Mouse (Mus musculus) brain, adult 2 months (tissue): ENCODE measurements at regions not wholly inside any gene's neighbourhood (a gene's known extent, or its start where the extent isn't known, plus 50 kb on each side); places are given as distances from the start of the nearest gene placed in this dataset.

Experiments
- DNase-seq: peaks from one replicate; pipeline ENCODE4 v3.0.0; 2011; ENCODE audit warnings: low read depth, low spot score

DNA sequence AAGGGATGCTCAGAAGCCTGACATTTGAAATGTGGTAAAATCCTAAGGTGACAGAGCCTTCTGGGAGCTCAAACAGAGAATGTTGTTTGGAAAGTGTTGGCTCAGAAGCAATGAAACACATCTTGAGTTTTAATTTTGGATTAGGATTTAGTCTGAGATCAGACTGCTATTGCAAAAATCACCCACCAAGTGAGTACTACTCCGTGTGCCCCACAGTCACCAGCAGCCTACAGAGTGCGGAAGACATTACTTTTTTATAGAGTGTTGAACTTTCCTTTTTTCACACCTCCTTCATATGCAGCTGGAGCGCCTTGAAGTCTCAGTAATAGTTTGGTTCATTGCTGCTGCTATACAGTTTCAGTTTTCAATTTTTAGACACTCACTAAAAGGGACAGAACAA, 805.1 kb upstream of the Pcdh17 start:
- DNase-seq: peak; percentile 85

DNA sequence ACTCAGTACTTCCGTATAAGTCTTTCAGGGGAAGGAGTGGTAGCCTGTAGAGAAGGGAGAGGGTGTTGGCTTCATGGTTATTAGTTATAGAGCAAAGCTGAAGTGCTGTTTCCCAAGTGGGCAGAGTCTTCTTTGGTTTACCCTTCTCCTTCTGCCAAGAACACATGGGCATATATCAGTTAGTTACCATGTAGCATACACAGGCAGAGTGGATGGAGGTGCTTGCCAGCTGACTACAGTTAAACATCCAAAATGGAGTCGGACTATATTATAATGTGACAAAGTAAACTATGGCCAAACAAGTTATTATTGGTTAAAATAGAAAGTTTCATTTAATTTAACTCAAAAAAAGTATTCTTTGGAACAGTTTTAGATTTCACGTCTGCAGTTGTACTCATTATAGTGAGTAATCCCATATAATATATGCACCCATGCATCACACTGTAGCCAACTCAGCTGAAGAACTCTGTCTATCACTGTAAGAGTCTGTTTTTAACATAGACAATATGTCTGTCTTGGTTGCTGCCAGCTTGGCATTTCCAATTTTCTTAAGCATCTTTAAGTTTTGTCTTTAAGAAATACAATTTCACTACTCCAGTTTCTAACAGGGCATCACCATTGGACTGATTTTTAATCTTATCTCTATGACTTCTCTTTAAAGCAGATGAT, 803.4 kb upstream of the Pcdh17 start:
- peak; percentile 61 for DNase-seq

DNA sequence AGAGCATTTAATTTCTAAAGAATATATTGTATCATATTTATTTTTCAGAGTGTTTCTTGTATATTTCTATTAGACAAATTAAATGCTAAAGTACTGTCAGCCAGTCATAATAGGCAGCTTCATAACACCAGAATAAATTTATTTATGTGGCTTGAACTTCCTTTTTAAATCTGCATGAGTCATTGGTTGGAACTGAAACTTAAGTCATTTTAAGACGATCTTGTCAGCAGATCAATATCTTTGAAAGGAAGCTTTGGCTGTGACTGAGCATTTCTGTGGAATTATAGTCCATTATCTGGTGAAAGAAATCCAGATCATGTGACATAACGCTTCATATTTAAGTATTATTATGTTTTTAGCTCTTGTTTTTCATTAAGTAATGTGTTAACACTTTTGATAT, 794.7 kb upstream of the Pcdh17 start:
- DNase-seq: no peak

DNA sequence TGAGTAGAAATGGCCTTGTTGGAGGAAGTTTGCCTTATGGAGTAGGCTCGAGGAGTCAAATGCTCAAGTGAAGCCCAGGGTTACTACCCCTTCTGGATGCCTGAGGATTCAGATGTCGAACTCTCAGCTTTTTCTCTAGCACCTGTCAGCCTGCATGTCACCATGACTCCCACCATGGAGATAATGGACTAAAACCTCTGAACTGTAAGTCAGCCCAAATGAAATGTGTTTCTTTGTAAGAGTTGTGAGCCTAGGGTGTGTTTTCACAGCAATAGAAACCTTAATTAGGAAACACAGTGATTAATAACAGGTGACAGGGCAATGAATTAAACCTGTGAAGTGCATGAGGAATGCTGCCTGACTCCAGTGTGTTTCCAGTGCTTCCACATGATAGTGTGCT, 779.3 kb upstream of the Pcdh17 start:
- no peak for DNase-seq
